Mouse (Mus musculus) embryonic fibroblast, embryonic 13.5 days (primary cell): ENCODE measurements around the gene Kifap3.

Source experiments
- CTCF ChIP-seq: IDR thresholded peaks from 2 replicates; pipeline ENCODE4 v1.5.1; 2011; ENCODE audit warnings: mild to moderate bottlenecking, control low read depth, low read length, moderate library complexity, borderline replicate concordance; ENCODE audit not compliant: insufficient read depth
- POLR2A ChIP-seq: IDR thresholded peaks from 2 replicates; pipeline ENCODE4 v1.6.1; 2011; ENCODE audit warnings: low read depth, mild to moderate bottlenecking, control low read depth, low read length, moderate library complexity

GRCm38 (mm10) chr1:163737239-163737533, 42.2 kb upstream of the Kifap3 start:
- TF ChIP-seq CTCF (no peak), POLR2A (no peak)
